Mouse (Mus musculus): ENCODE measurements around the gene Akr1b8. TPM values are rescaled to one million over a fixed set of nuclear protein-coding genes. Genes with fewer than 3 reads are reported as not detected.

Akr1b8 gene
- not detected for polyA plus RNA-seq (2017; shearing (Covaris generic))

GRCm38 (mm10) chr6:34353658-34354353, at the start of gene Akr1b8:
TSS of gene Akr1b8 (plus strand) at chr6:34354119.

GRCm38 (mm10) chr6:34316854-34317771, 36.8 kb upstream of the Akr1b8 start, which contains the start of gene Akr1b3:
TSS of gene Akr1b3 (minus strand) at chr6:34317478.

GRCm38 (mm10) chr6:34384110-34384661, 30.3 kb downstream of the Akr1b8 start, which contains the start of gene Akr1b10:
TSS of gene Akr1b10 (plus strand) at chr6:34384218.

GRCm38 (mm10) chr6:34412023-34412422, 58.1 kb downstream of the Akr1b8 start, which contains the start of gene Akr1b7:
TSS of gene Akr1b7 (plus strand) at chr6:34412334.

Other genes with a start within 250 kb of the Akr1b8 start
- 10 to 100 TPM; 32.9 to 48.7 TPM for gene Slc35b4, start 177.0 kb upstream of the Akr1b8 start, polyA plus RNA-seq (2017; shearing (Covaris generic))
- 100 to 1,000 TPM; 274 to 324 TPM for gene Akr1b3, start 36.6 kb upstream of the Akr1b8 start, polyA plus RNA-seq (2017; shearing (Covaris generic))
- gene Akr1b10, start 30.1 kb downstream of the Akr1b8 start, polyA plus RNA-seq (2017; shearing (Covaris generic)) = 10 to 100 TPM; 47.8 to 51.8 TPM
- under 1 TPM; 0.25 to 0.29 TPM for gene Akr1b7, start 58.2 kb downstream of the Akr1b8 start, polyA plus RNA-seq (2017; shearing (Covaris generic))
- gene Bpgm, start 122.1 kb downstream of the Akr1b8 start, polyA plus RNA-seq (2017; shearing (Covaris generic)) = 10 to 100 TPM; 22.2 to 30.3 TPM
- under 1 TPM in 1 of 2 experiments, not detected in 1; 0.47 TPM for gene Cald1, start 244.4 kb downstream of the Akr1b8 start, polyA plus RNA-seq (2017; shearing (Covaris generic))